Mouse (Mus musculus) megakaryocyte-erythroid progenitor cell, adult 5-6 weeks (primary cell): ENCODE data around the gene March11. TPM values are rescaled to one million over a fixed set of nuclear protein-coding genes. Genes with fewer than 3 reads are reported as not detected.

Experiments used
- ATAC-seq: replicated peaks from 2 replicates; pipeline ENCODE4 v1.8.0; 2016; ENCODE audit warnings: mild to moderate bottlenecking, inconsistent platforms; ENCODE audit not compliant: severe bottlenecking, poor library complexity, low FRiP score, low TSS enrichment
- total RNA-seq, 2 experiments: library from RNA; stranded (forward) in 1 of 2; stranded (reverse) in 1 of 2; fragments of 200-1000, 215-1000 nt in 1 of 2; fragments of >200 nt in 1 of 2; fragmentation: Nextera tagmentation in 1 of 2; gene quantifications; 2 replicates each; pipeline ENCODE4 v1.2.3; 2014 to 2017

Gene March11
- total RNA-seq (2014; fragmentation: Nextera tagmentation), result not detected in 2 replicates
- not detected in 2 replicates for total RNA-seq (2017)

- no peak for ATAC-seq
These were observed at the start of gene March11 for GRCm38 (mm10) chr15:26308629-26309230. March11 (plus strand) TSS chr15:26309048.

GRCm38 (mm10) chr15:26262336-26262735 is 46.5 kb upstream of the March11 start:
- no peak for ATAC-seq

- no peak for ATAC-seq
These were observed 39.3 kb upstream of the March11 start for GRCm38 (mm10) chr15:26269596-26269995.

- no peak for ATAC-seq
These were observed 32.8 kb upstream of the March11 start for GRCm38 (mm10) chr15:26276035-26276511.

GRCm38 (mm10) chr15:26276608-26277007 is 32.2 kb upstream of the March11 start:
- no peak for ATAC-seq

GRCm38 (mm10) chr15:26291871-26292270 is 17.0 kb upstream of the March11 start:
- no peak for ATAC-seq

GRCm38 (mm10) chr15:26292811-26293210 is 16.0 kb upstream of the March11 start:
- ATAC-seq, result no peak

- no peak for ATAC-seq
These were observed 15.6 kb upstream of the March11 start for GRCm38 (mm10) chr15:26293215-26293614.

- ATAC-seq, result no peak
These were observed 10.2 kb upstream of the March11 start for GRCm38 (mm10) chr15:26298668-26299067.

- peak; percentile 78 for ATAC-seq
These were observed 563 bp downstream of the March11 start for GRCm38 (mm10) chr15:26309291-26309931.

GRCm38 (mm10) chr15:26319866-26320265 is 11.0 kb downstream of the March11 start:
- ATAC-seq, result no peak

GRCm38 (mm10) chr15:26320402-26320801 is 11.6 kb downstream of the March11 start:
- no peak for ATAC-seq

GRCm38 (mm10) chr15:26322804-26323203 is 14.0 kb downstream of the March11 start:
- ATAC-seq, result no peak

GRCm38 (mm10) chr15:26327157-26327556 is 18.3 kb downstream of the March11 start:
- ATAC-seq, result no peak

- ATAC-seq, result no peak
These were observed 26.9 kb downstream of the March11 start for GRCm38 (mm10) chr15:26335791-26336190.

- ATAC-seq, result no peak
These were observed 28.9 kb downstream of the March11 start for GRCm38 (mm10) chr15:26337775-26338174.

GRCm38 (mm10) chr15:26338343-26338742 is 29.5 kb downstream of the March11 start:
- no peak for ATAC-seq

- ATAC-seq, result no peak
These were observed 31.6 kb downstream of the March11 start for GRCm38 (mm10) chr15:26340490-26340889.

- ATAC-seq, result no peak
These were observed 32.1 kb downstream of the March11 start for GRCm38 (mm10) chr15:26340966-26341365.

GRCm38 (mm10) chr15:26344329-26344728 is 35.5 kb downstream of the March11 start:
- no peak for ATAC-seq

- ATAC-seq, result no peak
These were observed 44.8 kb downstream of the March11 start for GRCm38 (mm10) chr15:26353656-26354055.
